Mouse (Mus musculus): Measurements from ENCODE around the gene Sema3e.

DNA sequence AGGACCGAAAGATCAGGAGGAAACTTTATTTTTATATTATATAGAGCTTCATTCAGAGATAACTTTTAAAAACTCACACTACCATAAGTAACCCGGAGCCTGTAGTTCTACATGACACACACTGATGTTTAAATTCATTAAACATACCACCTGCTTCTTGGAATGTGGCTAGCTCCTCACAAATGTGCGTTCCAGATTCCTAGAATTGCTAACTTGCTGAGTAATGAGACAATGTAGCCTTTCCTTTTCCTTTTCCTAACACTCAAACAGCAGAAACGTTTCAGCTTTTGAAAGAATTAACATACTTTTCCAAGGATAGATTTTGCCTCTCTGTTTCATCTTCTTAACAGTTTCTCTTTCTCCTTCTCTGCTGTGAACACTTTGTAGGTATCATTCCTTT lies 86.3 kb downstream of the Sema3e start:
- TF ChIP-seq POLR2A (IDR thresholded peaks at IDR 0.05; ENCODE audit: borderline replicate concordance, low read depth, low read length) (no peak), CTCF (IDR thresholded peaks at IDR 0.05; ENCODE audit: low read depth, low read length) (no peak)
